Mouse (Mus musculus): ENCODE data around the gene Sppl3.
A peak's percentile ranks its signal among the peaks of the same experiment; 100 is the strongest.
"Not testable (repeated sequence)": the region's sequence is repeated elsewhere in the genome, so short reads cannot be mapped to it uniquely, and the experiment has no call there.

Sppl3 gene

DNA sequence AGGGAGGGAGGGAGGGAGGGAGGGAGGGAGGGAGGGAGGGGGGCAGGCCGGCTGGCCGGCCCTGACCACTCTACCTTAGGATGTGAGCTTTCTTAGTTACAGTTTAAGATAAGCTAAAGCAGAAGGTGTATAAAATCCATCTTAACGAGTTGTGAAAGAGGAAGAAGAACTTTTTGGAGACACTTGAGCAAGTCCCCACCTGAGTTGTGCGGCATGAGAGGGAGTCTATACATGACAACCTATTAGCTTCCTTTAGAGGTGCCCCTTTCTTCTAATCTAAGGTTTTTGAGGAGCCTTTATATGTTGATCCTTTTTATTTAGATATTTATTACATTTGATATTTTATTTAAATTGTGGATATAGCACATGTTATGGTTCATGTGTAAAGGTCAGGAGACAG is 32.7 kb downstream of the Sppl3 start:
- DNase-seq, result no peak

DNA sequence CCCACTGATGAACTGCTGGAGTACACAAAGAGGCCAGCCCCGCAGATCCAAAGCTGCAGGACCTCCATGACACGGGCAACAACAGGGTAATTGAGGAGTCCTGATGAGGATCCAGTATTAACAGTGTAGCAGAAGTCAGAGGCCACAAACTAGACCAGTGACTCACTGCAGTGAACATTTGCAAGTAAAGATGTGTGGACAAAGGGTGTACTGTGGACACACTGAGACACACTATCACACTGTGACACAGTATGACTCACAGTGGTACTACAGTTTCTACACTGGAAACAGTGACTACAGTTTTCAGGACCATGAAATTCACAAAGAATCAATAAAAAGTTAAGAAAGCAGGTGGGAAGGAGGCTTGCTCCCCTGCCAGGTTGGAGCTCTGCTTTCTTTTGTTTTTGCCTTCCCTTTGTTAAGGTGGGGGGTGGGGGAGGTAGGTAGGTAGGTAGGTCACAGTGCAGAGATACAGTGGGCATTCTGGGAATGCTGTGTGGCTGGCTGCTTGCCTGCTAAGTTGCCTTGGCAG is 34.3 kb downstream of the Sppl3 start:
- DNase-seq, result no peak

DNA sequence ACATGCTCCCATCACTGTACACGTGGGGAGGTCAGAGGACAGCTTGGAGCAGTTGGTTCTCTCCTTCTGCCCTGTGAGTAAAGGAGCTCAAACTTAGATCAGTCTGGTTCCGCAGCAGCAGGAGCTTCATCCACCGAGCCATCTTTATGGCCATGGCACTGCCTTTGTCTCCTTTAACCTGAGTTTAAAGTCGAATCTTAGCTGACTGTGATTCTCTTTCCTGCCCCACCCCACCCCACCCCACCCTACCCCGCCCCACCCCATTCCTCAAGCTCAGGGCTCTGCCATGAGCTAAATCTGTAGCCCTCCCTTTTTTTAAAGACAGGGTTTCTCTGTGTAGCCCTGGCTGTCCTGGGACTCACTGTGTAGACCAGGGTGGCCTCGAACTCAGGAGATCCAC is 38.8 kb downstream of the Sppl3 start:
- DNase-seq, result no peak

DNA sequence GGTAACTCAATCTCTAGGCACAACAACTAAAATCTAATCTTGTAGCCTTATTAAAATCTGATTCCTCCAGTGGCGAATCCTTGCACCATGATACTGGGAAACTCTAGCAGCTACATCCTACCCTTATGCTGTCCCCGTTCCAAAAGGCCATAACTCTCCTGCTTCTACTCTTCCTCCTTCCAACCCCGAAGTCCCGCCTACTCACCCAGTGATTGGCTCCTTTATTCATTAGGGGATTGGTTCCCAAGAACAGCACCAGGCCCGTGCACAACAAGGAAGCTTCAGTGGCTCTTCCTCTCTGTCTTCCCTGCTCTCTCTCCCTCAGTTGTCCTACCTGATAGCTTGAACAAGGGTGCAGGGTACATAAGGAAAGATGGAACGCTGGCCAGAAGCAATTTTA is 39.8 kb downstream of the Sppl3 start:
- DNase-seq, result no peak

DNA sequence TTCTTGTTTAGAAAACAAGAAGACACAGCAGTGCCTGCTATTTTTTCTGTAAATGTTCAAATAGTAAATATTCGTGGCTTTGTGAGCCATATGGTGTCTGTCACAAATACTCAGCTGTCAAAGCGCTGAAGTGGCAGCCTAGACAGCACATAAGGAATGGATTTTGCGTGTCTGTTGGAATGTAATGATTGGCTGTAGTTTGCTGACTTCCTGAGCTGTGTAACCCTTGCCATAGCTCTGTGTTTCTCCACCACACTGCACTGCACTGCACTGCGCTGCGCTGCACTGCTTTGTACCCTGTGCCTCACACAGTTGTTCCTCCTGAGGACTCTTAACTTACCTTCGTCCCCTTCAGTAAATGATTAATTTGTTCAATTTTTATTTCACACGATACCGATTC is 41.6 kb downstream of the Sppl3 start:
- no peak for DNase-seq

DNA sequence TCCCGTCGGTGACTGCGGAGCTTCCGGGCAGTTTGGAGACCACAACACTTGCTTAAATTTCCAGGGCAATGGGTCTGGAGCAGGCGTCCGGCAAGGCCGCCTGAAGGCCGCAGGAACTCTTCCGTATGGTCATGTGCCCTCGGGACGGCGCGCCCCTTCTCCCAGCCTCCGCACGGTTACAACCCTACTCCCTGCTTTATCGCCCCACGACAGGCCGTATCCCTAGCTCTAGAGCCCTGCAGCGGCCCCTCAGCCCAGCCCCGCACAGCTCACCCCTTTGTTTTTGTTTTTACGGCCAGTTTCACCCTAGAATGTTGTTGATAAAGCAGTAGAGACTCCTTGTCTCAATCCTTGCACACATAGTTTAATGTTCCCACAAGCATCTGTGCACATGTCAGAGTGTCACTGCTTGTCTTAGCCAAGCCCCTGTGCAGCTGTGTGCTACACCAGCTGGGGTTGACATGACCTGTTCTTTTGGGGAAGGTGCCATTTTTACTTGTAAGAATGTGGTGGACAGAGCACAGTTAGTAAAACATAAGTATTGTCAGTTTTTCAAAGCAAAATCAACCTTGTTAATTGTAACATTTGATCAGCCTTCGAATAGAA is 43.0 kb downstream of the Sppl3 start:
- no peak for DNase-seq

DNA sequence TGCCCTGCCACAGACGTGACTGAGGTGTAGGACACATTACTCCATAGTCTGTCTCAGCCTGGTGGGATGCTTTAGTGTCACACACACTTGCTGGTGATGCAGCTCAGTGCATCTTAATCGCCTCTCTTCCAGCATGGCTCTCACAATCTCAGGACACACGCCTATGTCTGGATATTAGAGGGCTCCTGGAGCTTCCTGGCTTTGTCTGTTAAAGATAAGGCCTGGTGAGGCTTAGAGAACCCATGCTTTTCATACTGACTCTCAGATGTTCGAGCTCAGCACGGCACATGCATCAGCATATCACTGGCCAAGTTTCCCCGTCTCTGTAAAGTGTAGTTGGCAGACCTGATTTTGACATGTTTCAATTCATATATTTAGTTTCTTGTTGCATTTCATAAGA is 44.5 kb downstream of the Sppl3 start:
- no peak for DNase-seq

DNA sequence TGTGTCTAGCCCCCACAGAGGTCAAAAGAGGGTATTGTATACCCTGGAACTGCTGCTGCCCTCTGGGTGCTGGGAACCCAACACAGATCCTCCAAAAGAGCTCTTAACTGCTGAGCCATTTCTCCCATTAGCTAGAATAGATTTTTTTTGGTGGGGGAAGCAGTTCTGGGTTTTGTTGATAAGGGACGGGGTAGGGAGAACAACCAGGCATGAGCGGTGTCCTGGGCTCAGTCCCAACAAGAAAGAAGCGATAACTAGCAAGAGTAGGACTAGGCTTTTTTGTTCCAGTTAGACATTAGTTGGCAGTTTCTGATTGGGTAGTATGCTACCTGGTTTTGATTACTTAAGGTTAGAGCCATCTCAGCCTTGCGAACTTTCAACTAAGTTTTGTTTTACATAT is 46.2 kb downstream of the Sppl3 start:
- no peak for DNase-seq

DNA sequence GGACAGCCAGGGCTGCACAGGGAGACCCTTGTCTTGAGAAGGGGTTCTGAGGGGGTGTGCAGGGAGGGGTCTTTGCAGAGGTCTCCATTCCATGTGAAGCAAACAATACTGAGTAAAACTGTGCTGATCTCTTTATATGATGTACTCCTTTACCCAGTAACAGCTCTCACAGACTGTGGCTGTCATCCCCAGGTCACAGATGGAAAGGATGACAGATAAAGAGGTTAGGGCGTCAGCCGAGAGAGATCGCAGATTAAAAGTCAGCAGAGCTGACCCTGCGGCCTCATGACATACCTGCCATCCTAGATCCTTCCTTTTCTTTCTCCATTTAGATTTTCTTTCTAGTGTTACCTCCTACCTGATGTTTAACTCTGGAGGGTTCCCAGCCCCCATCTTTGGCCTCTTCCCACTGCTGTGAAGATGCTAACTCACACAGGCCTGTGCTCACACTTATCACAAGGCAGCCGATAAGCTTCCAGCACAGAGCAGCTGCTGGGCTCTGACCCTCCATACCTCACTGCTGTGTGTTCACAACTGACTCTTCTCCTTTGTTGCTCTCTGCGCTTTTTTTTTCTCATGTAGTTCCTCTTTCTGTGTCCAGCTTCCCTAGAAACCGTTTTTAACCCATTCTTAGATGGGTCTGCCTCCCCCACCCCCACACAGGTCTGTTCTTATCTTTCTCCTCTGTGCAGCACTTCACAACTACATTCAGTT is 47.8 kb downstream of the Sppl3 start:
- DNase-seq, result no peak

DNA sequence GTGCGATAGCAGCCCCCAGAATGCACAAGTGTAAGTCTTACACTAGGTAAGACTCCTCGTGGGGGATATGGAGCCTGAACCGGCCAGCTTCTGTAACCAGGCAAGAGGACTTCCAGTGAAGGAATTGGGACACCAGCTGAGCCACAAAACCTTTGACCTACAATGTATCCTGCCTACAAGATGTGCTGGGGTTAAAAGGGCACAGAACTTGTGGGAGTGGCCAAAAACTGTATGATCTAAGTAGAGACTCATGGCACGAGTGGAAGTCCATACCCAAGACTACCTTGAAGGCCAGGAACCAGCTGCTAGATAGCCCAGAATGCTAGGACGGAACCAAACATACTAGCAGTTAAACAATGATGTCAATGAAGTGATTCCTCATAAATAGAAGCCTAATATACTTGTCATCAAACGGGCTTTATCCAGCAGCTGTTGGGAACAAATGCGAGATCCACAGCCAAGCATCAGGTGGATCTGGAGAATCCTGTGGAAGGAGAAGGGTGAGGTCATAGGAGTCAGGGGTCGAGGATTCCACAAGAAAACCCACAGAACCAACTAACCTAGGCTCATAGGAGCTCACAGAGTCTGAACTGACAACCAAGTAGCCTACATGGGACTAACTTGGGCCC is 49.2 kb downstream of the Sppl3 start:
- no peak for DNase-seq

DNA sequence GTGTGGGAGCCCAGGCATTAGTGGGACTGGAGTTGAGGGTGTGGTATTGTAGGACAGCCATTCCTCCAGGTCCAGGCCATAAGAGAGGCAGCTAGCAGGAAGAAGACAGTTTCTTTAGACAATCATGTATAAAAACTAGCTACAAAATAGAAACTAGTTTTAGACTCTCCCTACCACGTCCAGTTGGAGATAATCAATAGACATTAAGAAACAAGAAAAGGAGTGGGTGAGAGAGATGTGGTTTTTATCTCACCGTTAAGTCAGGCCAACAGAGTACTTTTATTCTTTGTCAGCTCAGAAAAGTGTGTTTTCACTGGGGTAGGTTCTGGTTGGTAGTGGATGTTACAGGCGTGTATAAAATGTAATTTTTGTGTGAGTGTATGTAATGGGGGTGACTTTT is 50.0 kb downstream of the Sppl3 start:
- no peak for DNase-seq

DNA sequence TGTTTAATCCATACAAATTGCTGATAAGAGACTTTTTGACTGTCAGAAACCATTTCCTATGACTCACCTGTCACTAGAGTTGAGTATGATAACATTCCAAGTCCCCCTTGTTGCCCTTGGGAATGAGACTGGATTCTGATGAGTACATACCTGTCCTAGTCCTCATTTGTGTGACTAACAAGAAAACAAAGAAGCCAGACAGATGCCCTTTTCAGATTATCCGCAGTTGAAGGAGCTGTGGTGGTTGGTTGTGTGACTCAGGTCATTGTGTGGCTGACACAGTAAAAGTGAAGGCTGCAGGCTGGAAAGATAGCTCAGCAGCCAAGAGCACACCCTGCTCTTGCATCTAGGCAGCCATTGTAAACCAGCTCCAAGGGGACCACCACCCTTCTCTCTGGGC is 51.6 kb downstream of the Sppl3 start:
- DNase-seq, result no peak

DNA sequence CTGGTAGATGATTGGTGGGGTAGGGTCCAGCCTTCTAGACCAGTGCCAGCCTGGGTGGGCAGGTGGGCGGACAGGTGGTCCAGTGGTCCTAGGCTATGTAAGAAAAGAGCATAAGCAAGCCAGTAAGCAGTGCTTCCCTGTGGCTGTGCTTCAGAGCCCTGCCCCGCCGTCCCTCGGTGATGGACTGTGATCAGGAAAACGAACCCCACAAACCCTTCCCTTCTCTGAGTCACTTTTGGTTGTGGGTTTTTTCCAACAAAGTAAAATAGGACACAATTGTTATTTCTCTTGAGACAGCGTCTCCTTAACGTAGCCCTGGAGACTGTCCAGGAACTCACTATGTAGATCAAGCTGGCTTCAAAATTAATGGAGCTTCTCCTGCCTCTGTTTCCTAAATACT is 52.5 kb downstream of the Sppl3 start:
- no peak for DNase-seq

DNA sequence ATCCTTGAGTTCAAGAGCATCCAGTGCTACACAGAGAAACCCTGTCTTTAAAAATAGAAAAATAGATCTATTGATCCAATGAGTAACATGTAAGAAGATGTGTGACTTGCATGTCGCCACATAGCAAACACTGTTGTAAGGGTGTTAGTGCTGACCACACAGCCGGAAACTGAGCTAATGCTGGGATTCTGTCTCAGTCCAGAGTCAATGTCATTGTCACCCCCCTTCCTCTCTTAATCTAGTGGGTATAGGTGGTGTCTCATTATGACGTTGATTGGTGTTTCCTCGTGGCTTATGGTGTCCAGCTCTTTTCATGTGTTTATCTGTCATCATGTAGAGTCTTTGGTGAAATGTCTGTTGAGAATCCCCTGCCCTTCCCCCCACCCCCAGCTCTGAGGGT is 55.3 kb downstream of the Sppl3 start:
- DNase-seq, result no peak

DNA sequence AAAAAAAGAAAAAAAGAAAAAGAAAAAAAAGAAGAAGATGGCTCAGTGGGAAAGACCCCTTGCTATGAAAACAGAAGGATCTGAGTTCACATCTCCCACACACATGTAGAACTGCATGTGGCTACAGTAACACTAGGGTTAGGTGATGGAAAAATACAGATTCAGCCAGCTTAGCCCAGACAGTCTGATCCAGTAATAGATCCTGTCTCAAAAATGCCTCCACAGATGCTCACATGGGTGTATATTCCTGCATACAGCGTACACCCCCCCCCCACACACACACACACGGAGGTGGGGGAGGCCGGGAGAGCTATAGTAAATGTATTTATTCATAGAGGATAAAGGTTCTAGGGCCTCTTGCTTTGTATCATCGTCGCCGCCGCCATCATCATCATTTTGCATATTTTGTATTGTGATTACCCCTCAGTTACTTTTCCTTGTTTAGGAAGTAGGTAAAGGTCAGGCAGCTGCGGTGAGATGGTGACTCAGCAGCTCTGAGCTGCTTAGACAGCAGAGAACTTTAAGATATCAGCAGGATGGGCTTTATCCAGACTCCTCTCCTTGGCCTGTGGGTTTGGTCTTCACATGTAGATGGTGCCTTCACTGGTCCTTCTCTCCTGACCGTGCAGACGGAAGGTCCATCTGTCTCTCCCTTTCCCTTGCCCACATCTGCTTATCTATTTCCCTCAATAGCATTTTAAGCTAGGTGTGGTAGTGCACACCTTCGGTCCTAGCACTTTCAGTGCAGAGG is 57.9 kb downstream of the Sppl3 start:
- DNase-seq, result no peak

DNA sequence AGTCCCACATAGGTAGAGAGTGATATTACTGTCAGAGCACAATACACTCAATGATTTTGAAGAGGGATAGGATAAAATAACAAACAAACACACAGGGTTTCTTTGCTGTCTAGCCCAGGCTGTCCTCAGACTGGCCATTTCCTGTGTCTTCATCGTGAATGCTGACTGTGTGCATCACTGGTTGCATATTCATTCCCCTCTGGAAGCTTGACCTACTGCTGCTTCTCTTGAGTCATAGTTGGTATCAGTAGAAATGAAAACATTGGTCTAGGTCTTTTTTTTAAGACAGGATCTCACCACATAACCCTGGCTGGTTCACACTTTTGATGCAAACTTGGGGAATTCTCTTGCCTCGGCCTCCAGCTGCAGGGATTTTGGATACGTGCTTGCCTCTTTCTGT is 58.7 kb downstream of the Sppl3 start:
- no peak for DNase-seq

DNA sequence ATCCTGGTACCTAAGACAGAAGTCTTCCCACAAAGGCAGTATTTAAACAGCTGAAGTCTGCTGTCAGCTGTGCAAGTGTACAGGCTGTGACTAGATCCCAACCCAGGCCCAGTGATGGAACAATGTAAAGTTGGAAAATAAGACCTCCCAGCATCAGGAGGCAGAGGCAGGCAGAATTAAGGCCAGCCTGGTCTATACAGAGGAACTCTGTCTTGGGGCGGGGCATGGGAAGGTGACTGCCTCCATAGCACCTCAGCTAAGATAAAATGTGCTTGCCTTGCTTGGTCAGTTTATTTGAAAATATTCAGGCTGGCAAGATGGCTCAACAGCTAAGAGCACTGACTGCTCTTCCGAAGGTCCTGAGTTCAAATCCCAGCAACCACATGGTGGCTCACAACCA is 59.5 kb downstream of the Sppl3 start:
- DNase-seq, result no peak

DNA sequence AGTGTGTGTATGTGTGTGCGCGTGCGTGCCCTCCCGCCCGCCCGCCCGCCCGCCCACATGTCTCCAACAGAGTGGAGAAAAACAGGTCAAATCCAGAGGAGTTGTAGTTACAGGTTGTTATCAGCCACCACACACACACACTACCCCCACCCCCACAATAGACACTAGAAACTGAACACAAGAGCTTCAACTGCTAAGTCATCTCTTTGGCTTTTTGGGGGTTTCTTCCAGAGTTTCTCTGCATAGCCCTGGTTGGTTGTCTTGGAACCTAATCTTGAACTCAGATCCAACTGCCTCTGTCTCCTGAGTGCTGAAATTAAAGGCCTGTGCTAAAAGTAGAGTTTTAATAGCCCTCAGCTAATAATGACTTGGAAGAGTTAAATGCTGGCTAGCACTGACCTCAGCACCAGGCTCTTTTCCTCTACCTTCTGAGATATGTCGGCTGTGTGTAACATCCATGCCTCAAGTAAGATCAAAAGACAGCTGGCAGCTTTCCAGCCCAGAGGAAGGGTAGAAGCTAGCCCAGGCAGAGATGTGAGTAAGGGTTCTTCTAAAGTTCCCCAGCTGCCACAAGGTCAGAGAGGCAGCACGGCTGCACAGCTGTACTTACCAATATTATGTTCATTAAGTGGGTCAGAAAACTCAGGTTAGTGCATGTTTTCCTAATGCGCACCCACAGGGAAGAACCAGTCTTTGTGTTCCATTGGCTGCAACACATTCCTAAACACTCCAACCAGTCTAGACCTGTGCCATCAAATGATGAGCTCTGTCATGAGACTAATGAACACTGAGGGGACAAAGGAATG is 60.4 kb downstream of the Sppl3 start:
- DNase-seq, result peak; percentile 39

DNA sequence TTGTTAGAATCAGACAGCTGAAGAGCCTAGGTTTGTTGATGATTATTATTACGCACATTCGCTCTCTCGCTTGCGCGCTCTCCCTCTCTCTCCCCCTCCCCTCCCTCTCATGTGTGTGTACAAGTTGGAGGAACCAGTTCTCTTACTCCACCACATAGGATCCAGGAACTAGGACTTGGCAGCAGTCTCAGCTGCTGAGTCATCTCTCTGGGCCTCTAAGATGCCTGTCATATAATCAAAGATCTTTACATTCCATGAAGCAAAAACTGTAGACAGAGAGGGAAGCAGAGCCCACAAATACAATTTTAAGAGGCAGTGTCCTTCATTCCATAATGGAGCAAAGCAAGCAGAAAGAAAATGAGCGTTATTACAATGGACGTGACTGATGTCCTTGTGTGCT is 61.2 kb downstream of the Sppl3 start:
- no peak for DNase-seq

DNA sequence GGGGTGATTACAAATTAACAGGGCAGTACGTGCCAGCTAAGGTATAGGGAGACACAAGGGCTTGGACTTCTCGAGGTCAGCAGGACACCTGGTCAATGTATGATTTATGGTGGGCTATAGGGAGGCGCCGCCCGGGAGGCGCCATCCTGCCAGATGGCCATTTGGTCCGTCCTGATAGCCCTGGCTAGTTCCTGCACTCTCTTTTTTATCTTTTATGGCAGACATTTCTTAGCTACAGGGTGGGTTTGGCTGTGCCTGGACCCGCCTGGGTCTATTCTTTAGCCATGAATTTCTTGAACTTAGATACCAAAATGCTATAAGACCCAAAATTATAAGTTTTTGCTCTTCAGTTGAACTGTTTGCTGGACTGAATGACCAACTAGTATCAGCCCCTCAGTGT is 62.4 kb downstream of the Sppl3 start:
- DNase-seq, result not testable (repeated sequence)

DNA sequence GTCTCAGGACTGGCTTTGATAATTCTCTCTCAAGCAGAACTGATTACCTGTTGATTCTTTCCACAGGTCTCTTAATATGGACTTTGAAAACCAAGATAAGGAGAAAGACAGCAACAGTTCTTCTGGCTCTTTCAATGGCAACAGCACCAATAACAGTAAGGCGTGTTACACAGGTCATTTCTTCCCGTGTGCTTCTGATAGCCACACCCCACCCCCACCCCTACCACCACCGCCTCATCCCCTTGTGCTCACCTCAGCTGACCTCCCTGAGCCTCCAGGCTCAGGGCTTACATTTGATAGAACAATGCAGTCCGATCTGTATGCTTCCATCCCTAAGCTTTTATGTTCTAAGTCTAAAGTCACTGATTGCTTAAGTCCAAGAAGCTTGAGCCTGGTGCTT is 63.8 kb downstream of the Sppl3 start:
- DNase-seq, result no peak

DNA sequence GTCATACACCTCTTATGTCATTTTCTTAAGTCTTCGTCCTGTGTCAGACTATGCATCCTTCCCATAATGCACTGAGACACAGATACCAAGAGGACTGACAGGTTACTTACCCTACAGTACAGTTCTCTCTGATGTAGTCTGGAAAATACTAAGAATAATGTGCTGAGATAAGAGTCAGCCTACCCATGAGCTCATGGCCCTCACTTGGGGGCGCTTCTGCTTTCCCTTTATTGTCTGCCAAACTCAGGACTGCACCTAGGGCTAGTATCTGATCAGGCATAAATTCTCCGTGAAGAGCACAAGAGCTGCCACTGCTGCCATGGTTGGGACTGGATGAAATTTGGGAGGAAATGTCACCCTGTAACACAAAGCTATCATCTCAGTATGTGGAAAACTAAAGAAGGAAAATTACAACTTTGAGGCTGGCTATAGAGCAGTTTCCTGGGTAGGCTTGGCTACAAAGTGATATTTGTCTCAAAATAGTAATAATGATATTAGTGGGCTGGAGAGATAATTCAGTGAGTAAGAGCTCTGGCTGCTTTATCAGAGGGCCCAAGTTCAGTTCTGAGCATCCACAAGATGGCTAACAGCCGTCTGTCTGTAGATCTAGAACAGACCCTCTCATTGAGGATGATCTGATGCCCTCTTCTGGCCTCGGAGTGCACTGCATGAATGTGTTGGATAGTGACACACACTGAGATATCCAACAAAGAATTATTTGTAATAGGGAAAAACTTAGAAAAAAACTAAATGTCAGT is 65.4 kb downstream of the Sppl3 start:
- DNase-seq, result peak; percentile 88
